Mouse (Mus musculus): Measurements from ENCODE around the gene Rnf169.
A peak's percentile ranks its signal among the peaks of the same experiment; 100 is the strongest.

Gene Rnf169

DNA sequence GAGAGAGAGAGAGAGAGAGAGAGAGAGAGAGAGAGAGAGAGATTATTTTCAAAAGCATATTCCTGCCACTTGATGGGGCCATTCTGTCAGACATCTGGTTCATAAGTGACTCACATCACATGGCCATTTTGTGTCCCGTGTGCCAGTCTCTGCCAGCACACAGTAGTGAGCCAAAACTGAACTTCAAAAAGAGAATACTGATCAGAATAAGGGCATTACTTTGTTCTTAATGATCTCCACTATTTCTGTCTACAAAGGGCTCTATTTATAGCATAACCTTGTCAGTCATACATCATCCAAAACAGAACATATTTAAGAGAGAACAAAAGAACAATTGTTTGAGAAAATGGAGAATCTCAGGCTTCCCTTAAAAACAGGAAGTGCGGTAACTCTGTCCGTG is 88.8 kb downstream of the Rnf169 start:
- peak; percentile 39 for DNase-seq (ENCODE audit: low read depth)

DNA sequence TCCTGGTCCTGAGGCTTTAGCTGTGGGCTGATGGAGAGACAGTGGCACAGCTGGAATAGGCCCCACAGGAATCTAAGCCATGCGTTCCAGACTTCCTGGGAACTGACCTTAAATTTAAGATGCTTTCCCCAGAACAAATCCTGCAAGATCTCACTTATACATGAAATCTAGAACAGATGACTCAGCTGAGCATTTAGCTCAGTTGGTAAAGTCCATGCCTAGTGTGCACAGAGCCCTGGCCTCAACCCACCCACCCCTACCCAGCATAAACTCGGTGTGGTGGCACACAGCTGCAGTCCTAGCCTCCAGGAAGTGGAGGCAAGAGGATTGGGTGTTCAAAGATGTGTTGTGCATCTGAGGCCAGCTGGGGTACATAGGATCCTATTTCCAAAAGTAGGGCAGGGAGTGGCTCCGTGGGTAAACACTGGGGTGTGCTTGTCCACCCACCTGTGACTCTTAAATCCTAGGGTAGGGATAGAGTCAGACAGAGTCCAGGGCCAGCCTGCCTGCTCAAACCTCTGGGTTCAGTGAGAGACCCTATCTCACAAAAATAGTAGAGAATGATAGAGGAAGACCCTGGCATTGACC is 90.0 kb downstream of the Rnf169 start:
- no peak for DNase-seq (ENCODE audit: low read depth)

DNA sequence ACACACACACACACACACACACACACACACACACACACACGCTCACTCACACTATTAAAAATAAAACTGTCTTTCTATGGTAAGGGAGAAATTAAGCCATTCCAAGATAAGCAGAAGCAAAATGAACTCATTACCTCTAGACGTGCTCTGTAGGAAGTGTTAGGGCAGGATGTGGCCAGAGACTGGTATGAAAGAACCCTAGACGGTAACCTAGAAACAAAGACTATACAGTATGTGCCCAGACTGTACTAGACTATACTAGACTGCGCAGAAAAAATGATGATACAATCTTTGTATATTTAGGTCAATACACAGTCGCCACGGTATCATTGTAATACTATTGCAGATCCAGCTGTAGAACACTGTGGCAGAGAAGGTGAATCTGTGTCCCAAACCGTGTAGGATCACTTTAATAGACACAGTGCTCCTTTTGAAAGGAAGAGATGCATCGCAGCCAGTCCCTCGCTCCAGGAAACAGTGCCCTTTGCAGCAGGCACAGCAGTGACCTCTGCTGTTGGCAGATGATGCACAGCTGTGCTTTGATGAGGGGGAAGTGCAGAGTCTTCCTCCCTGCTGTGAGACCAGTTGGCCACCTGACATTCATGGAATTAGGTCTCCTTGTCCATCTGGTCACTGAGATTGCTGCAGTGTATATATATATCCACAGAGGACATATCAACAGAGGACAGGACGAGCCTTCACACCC is 90.9 kb downstream of the Rnf169 start:
- DNase-seq (ENCODE audit: low read depth): no peak

DNA sequence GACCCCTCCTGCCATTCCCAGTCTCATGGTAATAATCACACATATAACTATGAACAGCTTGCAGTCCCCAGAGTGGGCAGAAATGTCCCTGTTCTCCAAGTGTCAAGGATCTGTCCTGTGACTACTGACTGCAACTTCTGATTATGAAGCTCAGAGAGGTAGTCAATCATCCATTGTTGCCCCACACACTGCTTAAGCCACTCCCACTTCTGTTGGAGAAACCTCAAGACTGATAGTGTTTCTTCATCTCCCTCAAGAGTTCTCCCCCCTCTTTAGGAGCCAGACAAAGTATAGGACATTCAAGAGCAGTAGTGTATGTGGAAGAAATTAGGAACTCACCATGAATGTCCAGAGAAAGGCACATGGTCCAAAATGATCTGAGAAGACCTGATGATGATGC is 92.5 kb downstream of the Rnf169 start:
- no peak for DNase-seq (ENCODE audit: low read depth)

DNA sequence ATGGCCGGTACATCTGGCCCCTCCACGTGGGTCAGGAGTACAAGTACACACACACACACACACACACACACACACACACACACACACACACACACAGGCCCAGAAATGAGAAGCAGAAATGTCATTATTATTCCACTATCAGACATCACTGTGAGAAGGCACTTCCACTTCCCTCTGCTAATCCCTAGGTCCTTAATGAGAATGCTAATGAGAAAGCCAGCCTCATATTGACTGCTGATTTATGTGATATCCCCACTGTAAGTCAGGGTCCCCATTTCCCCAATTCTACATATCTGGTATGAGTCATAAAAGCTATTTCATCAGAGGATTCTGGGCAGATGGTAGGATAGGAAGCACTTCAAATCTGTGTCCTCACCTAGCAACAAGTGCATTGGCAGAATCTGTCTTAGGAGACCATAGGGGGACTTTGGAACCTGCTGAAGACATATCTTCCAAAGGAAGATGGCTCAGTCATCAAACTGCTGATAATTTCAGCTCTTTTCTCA is 93.0 kb downstream of the Rnf169 start:
- DNase-seq (ENCODE audit: low read depth): no peak

DNA sequence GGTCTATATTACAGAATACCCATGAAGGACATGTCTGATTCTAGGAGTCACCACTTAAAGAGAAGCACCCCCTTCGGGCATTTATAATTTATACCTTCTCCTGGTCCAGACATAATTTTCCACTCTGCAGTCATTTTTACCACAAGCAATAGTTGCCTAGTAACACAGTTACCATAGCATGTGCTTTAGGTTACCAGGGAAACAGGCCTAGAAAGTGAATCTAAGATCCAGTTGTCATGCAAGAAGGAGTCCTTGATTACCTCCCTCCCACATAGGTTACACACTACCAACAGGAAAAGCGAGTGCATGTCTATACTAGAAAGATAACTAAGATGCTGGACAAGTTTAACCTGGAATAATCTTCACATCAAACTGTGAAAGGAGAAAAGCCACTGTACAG is 102.0 kb downstream of the Rnf169 start:
- DNase-seq (ENCODE audit: low read depth): no peak

DNA sequence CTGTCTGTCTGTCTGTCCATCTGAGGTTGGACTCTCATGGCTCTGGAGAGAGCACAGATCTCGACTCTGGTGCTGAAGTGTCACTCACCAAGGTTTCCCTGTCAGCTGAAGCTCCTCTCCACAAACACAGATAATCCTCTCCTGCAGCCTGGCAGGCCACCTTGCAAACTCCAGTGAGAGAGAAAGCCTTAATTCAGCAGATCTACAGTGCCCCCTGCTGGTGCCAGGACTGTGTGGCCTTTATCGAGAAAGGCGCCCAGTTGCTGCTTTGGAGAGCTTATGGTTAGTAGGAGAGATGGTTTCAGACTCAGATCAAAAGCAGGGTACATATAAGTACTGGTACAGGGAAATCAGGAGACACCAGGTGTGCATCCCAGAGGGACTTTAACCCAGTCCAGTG is 103.9 kb downstream of the Rnf169 start:
- DNase-seq (ENCODE audit: low read depth): peak; percentile 48

DNA sequence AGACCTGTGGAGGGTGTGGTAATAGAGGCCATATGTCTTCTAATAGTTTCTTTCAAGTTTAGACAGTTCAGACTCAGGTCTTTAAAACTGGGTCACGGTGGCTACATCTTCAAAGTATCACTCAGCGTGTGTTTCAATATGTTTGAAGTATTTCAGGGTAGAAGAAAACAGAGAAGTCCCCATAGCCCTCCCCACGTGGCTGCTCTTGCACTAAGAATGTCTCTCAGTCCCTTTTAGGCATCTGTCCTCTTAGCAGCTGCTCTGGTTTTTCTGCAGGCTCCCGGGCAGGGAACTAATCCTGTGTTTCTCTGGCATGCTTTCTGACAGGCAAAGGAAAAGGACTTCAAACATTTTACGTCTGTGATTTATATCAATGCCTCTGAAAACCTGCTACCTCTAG is 104.4 kb downstream of the Rnf169 start:
- DNase-seq (ENCODE audit: low read depth): no peak

DNA sequence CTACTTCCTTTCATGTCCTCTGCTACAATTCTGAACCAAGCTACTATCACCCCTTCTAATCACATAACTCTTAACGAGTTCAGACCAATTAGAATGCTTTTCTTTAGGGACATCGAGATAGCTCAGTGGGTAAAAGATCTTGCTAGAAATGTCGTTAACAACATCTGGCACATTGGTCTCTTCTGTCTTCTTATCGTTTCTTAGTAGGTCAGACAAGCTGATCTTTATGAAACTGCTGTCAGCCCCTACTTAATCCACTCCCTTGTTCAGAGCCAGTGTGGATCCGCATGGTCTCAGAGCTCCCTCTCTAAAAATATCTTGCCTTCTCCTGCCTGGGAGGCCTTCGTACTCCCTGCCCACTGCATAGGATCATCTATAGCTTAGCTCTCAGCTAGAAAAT is 106.3 kb downstream of the Rnf169 start:
- no peak for DNase-seq (ENCODE audit: low read depth)
